Mouse (Mus musculus) cerebellum, adult 2 months (tissue): ENCODE measurements around the gene Nmrk2.

Experiments
- CTCF ChIP-seq: fragments of 200-500 bp; IDR thresholded peaks from 2 replicates; pipeline ENCODE4 v1.5.1; 2011; ENCODE audit warnings: low read depth, mild to moderate bottlenecking, control low read depth, low read length, moderate library complexity, borderline replicate concordance; ENCODE audit not compliant: insufficient read depth
- POLR2A ChIP-seq: fragments of 200-500 bp; IDR thresholded peaks from 2 replicates; pipeline ENCODE4 v1.6.1; 2011; ENCODE audit warnings: low read length, control low read depth, borderline replicate concordance; ENCODE audit not compliant: insufficient read depth

DNA sequence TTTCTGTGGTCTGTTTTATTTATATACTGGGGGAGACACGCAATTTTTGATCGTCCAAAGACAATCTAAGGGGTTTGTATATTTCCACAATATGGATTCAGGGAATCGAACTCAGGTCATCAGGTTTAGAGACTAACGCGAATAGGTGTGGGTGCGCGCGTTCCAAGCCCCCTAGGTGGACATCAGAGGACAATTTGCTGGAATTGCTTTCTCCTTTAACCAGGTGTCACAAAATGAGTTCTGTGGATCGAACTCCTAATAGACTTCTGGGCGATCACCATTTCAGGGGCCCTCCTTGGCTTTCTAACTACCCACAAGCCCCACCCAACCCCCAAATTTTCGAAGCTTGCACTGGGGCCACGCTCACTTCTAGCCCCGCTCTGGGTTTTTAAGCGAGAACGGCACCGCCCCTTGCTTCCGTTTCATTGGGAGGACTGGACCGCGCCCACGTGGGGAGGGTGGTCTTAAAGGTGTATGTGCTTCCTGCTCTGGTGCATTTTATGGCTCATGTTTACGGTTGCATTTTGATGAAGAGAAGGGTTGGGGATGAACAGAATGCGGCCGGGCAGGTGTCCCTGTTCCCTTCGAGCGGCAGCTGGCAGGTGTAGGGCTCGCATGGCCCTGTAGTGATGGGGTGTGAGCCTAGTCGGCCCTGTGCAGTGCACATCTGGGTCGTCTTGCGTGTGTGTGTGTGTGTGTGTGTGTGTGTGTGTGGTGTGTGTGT is 33.2 kb downstream of the Nmrk2 start:
- TF ChIP-seq CTCF: no peak
- no peak; the same call in 1 of the 2 replicates for TF ChIP-seq POLR2A
